In genomic region chr1:135639853-135640252, GRCm38 (mm10) we compare ENCODE assay signal across 18 mouse cellular contexts. TPM values are rescaled to one million over a fixed set of nuclear protein-coding genes. Genes with fewer than 3 reads are reported as not detected.
DNase-seq lines count a peak whose midpoint lies in the region; ATAC-seq and TF ChIP-seq lines count a peak whose summit lies in the region.
"Had no signal": no experiment of that assay in that cellular context is flagged by ENCODE, and none has a peak within 500 bp of the region (broad histone marks: within the 10 kb centered on the region; RNA-seq: fewer than 3 reads in every experiment).

No protein-coding gene starts in this region.

- TF ChIP-seq POLR2A in myocyte (IDR thresholded peaks at IDR 0.05; ENCODE audit: insufficient read length, low read depth) = no peak

- H3K9me3 ChIP-seq in hindbrain, embryonic 14.5 days (ENCODE audit: control insufficient read depth, low read length) = no peaks in the 10 kb centered on the region
- H3K9me3 ChIP-seq: embryonic facial prominence, embryonic 12.5 days; heart, embryonic 10.5 days; hindbrain, embryonic 13.5 days; intestine, embryonic 15.5 days had no signal

- intact Hi-C loops in gastrocnemius, postnatal 36 days (cut with DNase I) = no loop called here

- no peak overlapping the region for H3K9ac ChIP-seq in hindbrain, embryonic 14.5 days
- H3K9ac ChIP-seq: embryonic facial prominence, embryonic 12.5 days; hindbrain, embryonic 13.5 days; intestine, embryonic 15.5 days had no signal

- DNase-seq in gastrocnemius, adult 18-20 months (ENCODE audit: low spot score) = peak; percentile 41
- DNase-seq in gastrocnemius, postnatal 36 days = no peak
- DNase-seq in 416B (ENCODE audit: low read depth) = peak; percentile 44
- DNase-seq in urinary bladder, postnatal 4 days (ENCODE audit: low spot score in 2 of 2) = no peak
- DNase-seq in hindbrain, embryonic 14.5 days (ENCODE audit: low spot score) = no peak
- DNase-seq: adrenal gland, adult 8-10 months; cerebellum, adult 11-12 months; cerebellum, adult 9-10 months; cerebellum, postnatal 25 days; gastrocnemius, postnatal 14 days; heart, postnatal 10 days had no signal

- H3K4me3 ChIP-seq in myocyte = no peak overlapping the region
- H3K4me3 ChIP-seq in hindbrain, embryonic 14.5 days (replicated peaks; ENCODE audit: low read length) = no peak overlapping the region
- H3K4me3 ChIP-seq: embryonic facial prominence, embryonic 12.5 days; heart, embryonic 10.5 days; hindbrain, embryonic 13.5 days; intestine, embryonic 15.5 days had no signal

- WGBS in hindbrain, embryonic 14.5 days = 92% methylated on average over 7 of the region's 7 CpGs

- ATAC-seq in granulocyte monocyte progenitor cell, adult 5-6 weeks (replicated peaks; ENCODE audit: poor library complexity, severe bottlenecking) = peak; percentile 72
- ATAC-seq in hindbrain, embryonic 14.5 days (ENCODE audit: low FRiP score) = no peak
- ATAC-seq: forebrain, embryonic 16.5 days; intestine, embryonic 15.5 days had no signal

- no peaks in the 10 kb centered on the region for H3K36me3 ChIP-seq in myocyte (ENCODE audit: control insufficient read depth, insufficient read depth)
- H3K36me3 ChIP-seq in hindbrain, embryonic 14.5 days (replicated peaks; ENCODE audit: control insufficient read depth, insufficient read depth) = no peaks in the 10 kb centered on the region
- H3K36me3 ChIP-seq: embryonic facial prominence, embryonic 12.5 days; heart, embryonic 10.5 days; hindbrain, embryonic 13.5 days; intestine, embryonic 15.5 days had no signal

- H3K79me2 ChIP-seq in myocyte (ENCODE audit: control insufficient read depth, insufficient read depth) = peaks cover 48% of the 10 kb centered on the region

- no peak overlapping the region for H3K27ac ChIP-seq in hindbrain, embryonic 14.5 days
- H3K27ac ChIP-seq: embryonic facial prominence, embryonic 12.5 days; heart, embryonic 10.5 days; hindbrain, embryonic 13.5 days; intestine, embryonic 15.5 days had no signal

- H3K4me2 ChIP-seq in myocyte (ENCODE audit: low read depth) = no peak overlapping the region
- H3K4me2 ChIP-seq in hindbrain, embryonic 14.5 days (replicated peaks) = no peak overlapping the region
- H3K4me2 ChIP-seq: embryonic facial prominence, embryonic 12.5 days; hindbrain, embryonic 13.5 days; intestine, embryonic 15.5 days had no signal

- no peaks in the 10 kb centered on the region for H3K27me3 ChIP-seq in myocyte (ENCODE audit: control insufficient read depth, insufficient read depth, insufficient read length)
- no peaks in the 10 kb centered on the region for H3K27me3 ChIP-seq in hindbrain, embryonic 14.5 days (ENCODE audit: control insufficient read depth, insufficient read depth, low read length)
- H3K27me3 ChIP-seq: embryonic facial prominence, embryonic 12.5 days; hindbrain, embryonic 13.5 days; intestine, embryonic 15.5 days had no signal

- H3ac ChIP-seq in myocyte (ENCODE audit: control insufficient read depth, insufficient read length) = no peak overlapping the region

- H3K4me1 ChIP-seq in hindbrain, embryonic 14.5 days (replicated peaks; ENCODE audit: control insufficient read depth, insufficient read depth, low read length) = peaks cover 26% of the 10 kb centered on the region; the same call in 1 of the 2 replicates
- H3K4me1 ChIP-seq: intestine, embryonic 15.5 days had no signal

TF ChIP-seq in myocyte, 11 proteins besides CTCF, POLR2A, EP300 and RAD21:
- TF ChIP-seq CEBPB (IDR thresholded peaks at IDR 0.05; ENCODE audit: insufficient read depth, poor library complexity, severe bottlenecking) (0 out of 2 replicates have a peak, but pooled peaks have one; percentile 22), TCF12 (IDR thresholded peaks at IDR 0.05; ENCODE audit: insufficient read depth, poor library complexity, severe bottlenecking) (no peak)

RNA-seq across cellular contexts. Expression of gene Nav1, which starts 32.8 kb away (rescaled TPM):
- 10 to 100 TPM in 1 of 2 experiments, 1 to 10 TPM in 1; 8.4 to 11.4 TPM for total RNA-seq in gastrocnemius, adult 18-20 months (2021)
- 1 to 10 TPM; 8.7 to 9.7 TPM for total RNA-seq in gastrocnemius, postnatal 36 days (2021)
- total RNA-seq in granulocyte monocyte progenitor cell, adult 5-6 weeks (2014; fragmentation: Nextera tagmentation) = 16.3 and 19.8 TPM in 2 replicates
- total RNA-seq in granulocyte monocyte progenitor cell, adult 5-6 weeks (2017) = 2.9 and 3.6 TPM in 2 replicates
- polyA plus RNA-seq in myocyte (2012; fragmentation: generic; extraction: Trizol) = 33.7 TPM
- polyA plus RNA-seq in hindbrain, embryonic 14.5 days (2014; fragmentation: Nextera tagmentation; extraction: Ambion mirVana) = 56.2 and 60.2 TPM in 2 replicates

Comparison
In these comparisons a context has a peak if more than half of its experiments do, and no peak if none do; other contexts are left out.
1. DNase-seq: peak in gastrocnemius, adult 18-20 months (single experiment) and 416B (single experiment); none in gastrocnemius, postnatal 36 days (0 of 2), urinary bladder, postnatal 4 days (0 of 2) and hindbrain, embryonic 14.5 days (single experiment).